Mouse (Mus musculus): ENCODE data around the gene Col27a1. TPM values are rescaled to one million over a fixed set of nuclear protein-coding genes. Genes with fewer than 3 reads are reported as not detected.

Gene Col27a1
- polyA plus RNA-seq, 2 experiments: 1.2 to 3.8 TPM

- no peak for TF ChIP-seq CTCF (IDR thresholded peaks at IDR 0.05; ENCODE audit: low read depth)
- no peak for TF ChIP-seq EP300 (IDR thresholded peaks at IDR 0.05; ENCODE audit: low read depth)
- 73% methylated on average over 14 of the region's 14 CpGs for WGBS (ENCODE audit: insufficient replicate concordance)
- peaks cover 0 to 9% of the 10 kb centered on the region in 2 experiments; a peak in 2 of 4 replicates for H3K4me1 ChIP-seq (replicated peaks; ENCODE audit: control insufficient read depth in 2 of 2, insufficient read depth in 2 of 2, low read length in 1 of 2)
- H3K4me2 ChIP-seq (ENCODE audit: low read depth): no peak overlapping the region
- no peaks in the 10 kb centered on the region for H3K27me3 ChIP-seq (ENCODE audit: control insufficient read depth, insufficient read depth, low read length)
- H3K36me3 ChIP-seq (replicated peaks; ENCODE audit: control insufficient read depth, insufficient read depth, low read depth): no peaks in the 10 kb centered on the region
- H3K9me3 ChIP-seq (ENCODE audit: control insufficient read depth, low read length): no peaks in the 10 kb centered on the region
- H3K9ac ChIP-seq (replicated peaks): no peak overlapping the region
- ATAC-seq (ENCODE audit: insufficient read depth) (no peak), DNase-seq (ENCODE audit: low read depth in 3 of 3, low spot score in 3 of 3) (no peak)
- no peak overlapping the region for H3K4me3 ChIP-seq (ENCODE audit: insufficient read depth in 1 of 2, low read depth in 2 of 2, low read length in 2 of 2)
- H3K27ac ChIP-seq: no peak overlapping the region
These were observed 16.3 kb downstream of the Col27a1 start for GRCm38 (mm10) chr4:63229991-63230581.

GRCm38 (mm10) chr4:63231121-63231520, 17.3 kb downstream of the Col27a1 start:
- WGBS (ENCODE audit: insufficient replicate concordance): 37% methylated on average over 1 of the region's 1 CpGs
- no peak for DNase-seq (ENCODE audit: low read depth in 3 of 3, low spot score in 3 of 3)
- TF ChIP-seq CTCF (IDR thresholded peaks at IDR 0.05; ENCODE audit: low read depth): no peak
- no peak overlapping the region for H3K9ac ChIP-seq (replicated peaks)
- H3K9me3 ChIP-seq (ENCODE audit: control insufficient read depth, low read length): no peaks in the 10 kb centered on the region
- no peak for ATAC-seq (ENCODE audit: insufficient read depth)
- H3K36me3 ChIP-seq (replicated peaks; ENCODE audit: control insufficient read depth, insufficient read depth, low read depth): no peaks in the 10 kb centered on the region
- H3K4me1 ChIP-seq (replicated peaks; ENCODE audit: control insufficient read depth in 2 of 2, insufficient read depth in 2 of 2, low read length in 1 of 2): peaks cover 0 to 13% of the 10 kb centered on the region in 2 experiments; a peak in 2 of 4 replicates
- H3K27ac ChIP-seq: no peak overlapping the region
- no peak overlapping the region for H3K4me3 ChIP-seq (ENCODE audit: insufficient read depth in 1 of 2, low read depth in 2 of 2, low read length in 2 of 2)
- no peak overlapping the region for H3K4me2 ChIP-seq (ENCODE audit: low read depth)
- H3K27me3 ChIP-seq (ENCODE audit: control insufficient read depth, insufficient read depth, low read length): no peaks in the 10 kb centered on the region

- Histone ChIP-seq H3K27ac (no peak overlapping the region), H3K4me1 (replicated peaks; ENCODE audit: control insufficient read depth in 2 of 2, insufficient read depth in 2 of 2, low read length in 1 of 2) (peaks cover 0 to 21% of the 10 kb centered on the region in 2 experiments; a peak in 2 of 4 replicates)
These were observed 18.8 kb downstream of the Col27a1 start for GRCm38 (mm10) chr4:63232542-63233020.

GRCm38 (mm10) chr4:63233557-63234452, 20.0 kb downstream of the Col27a1 start:
- Histone ChIP-seq H3K4me3 (ENCODE audit: insufficient read depth in 1 of 2, low read depth in 2 of 2, low read length in 2 of 2) (no peak overlapping the region), H3K36me3 (replicated peaks; ENCODE audit: control insufficient read depth, insufficient read depth, low read depth) (no peaks in the 10 kb centered on the region), H3K9ac (replicated peaks) (no peak overlapping the region), H3K4me1 (replicated peaks; ENCODE audit: control insufficient read depth in 2 of 2, insufficient read depth in 2 of 2, low read length in 1 of 2) (peaks cover 0 to 24% of the 10 kb centered on the region in 2 experiments; a peak in 2 of 4 replicates), H3K9me3 (ENCODE audit: control insufficient read depth, low read length) (no peaks in the 10 kb centered on the region), H3K27me3 (ENCODE audit: control insufficient read depth, insufficient read depth, low read length) (no peaks in the 10 kb centered on the region), H3K27ac (no peak overlapping the region), H3K4me2 (ENCODE audit: low read depth) (no peak overlapping the region)
- WGBS (ENCODE audit: insufficient replicate concordance): 64% methylated on average over 7 of the region's 7 CpGs
- ATAC-seq (ENCODE audit: insufficient read depth): no peak
- TF ChIP-seq CTCF (IDR thresholded peaks at IDR 0.05; ENCODE audit: low read depth) (no peak), EP300 (IDR thresholded peaks at IDR 0.05; ENCODE audit: low read depth) (no peak)
- DNase-seq (ENCODE audit: low read depth in 3 of 3, low spot score in 3 of 3): no peak

More at GRCm38 (mm10) chr4:63232542-63233020, 18.8 kb downstream of the Col27a1 start:
- no peak for DNase-seq (ENCODE audit: low read depth in 3 of 3, low spot score in 3 of 3)
- Histone ChIP-seq H3K9ac (replicated peaks) (no peak overlapping the region), H3K27me3 (ENCODE audit: control insufficient read depth, insufficient read depth, low read length) (no peaks in the 10 kb centered on the region), H3K4me2 (ENCODE audit: low read depth) (no peak overlapping the region), H3K9me3 (ENCODE audit: control insufficient read depth, low read length) (no peaks in the 10 kb centered on the region), H3K36me3 (replicated peaks; ENCODE audit: control insufficient read depth, insufficient read depth, low read depth) (no peaks in the 10 kb centered on the region), H3K4me3 (ENCODE audit: insufficient read depth in 1 of 2, low read depth in 2 of 2, low read length in 2 of 2) (no peak overlapping the region)
- TF ChIP-seq CTCF (IDR thresholded peaks at IDR 0.05; ENCODE audit: low read depth) (no peak), EP300 (IDR thresholded peaks at IDR 0.05; ENCODE audit: low read depth) (no peak)
- ATAC-seq (ENCODE audit: insufficient read depth): no peak
- WGBS (ENCODE audit: insufficient replicate concordance): 28% methylated on average over 2 of the region's 2 CpGs

GRCm38 (mm10) chr4:63234852-63235251, 21.0 kb downstream of the Col27a1 start:
- no peak overlapping the region for H3K27ac ChIP-seq
- WGBS (ENCODE audit: insufficient replicate concordance): 52% methylated on average over 5 of the region's 5 CpGs
- DNase-seq (ENCODE audit: low read depth in 3 of 3, low spot score in 3 of 3) (no peak), ATAC-seq (ENCODE audit: insufficient read depth) (no peak)
- H3K4me1 ChIP-seq (replicated peaks; ENCODE audit: control insufficient read depth in 2 of 2, insufficient read depth in 2 of 2, low read length in 1 of 2): peaks cover 0 to 24% of the 10 kb centered on the region in 2 experiments; a peak in 2 of 4 replicates
- H3K9me3 ChIP-seq (ENCODE audit: control insufficient read depth, low read length): no peaks in the 10 kb centered on the region
- no peak overlapping the region for H3K4me3 ChIP-seq (ENCODE audit: insufficient read depth in 1 of 2, low read depth in 2 of 2, low read length in 2 of 2)
- no peaks in the 10 kb centered on the region for H3K27me3 ChIP-seq (ENCODE audit: control insufficient read depth, insufficient read depth, low read length)
- no peak overlapping the region for H3K9ac ChIP-seq (replicated peaks)
- TF ChIP-seq CTCF (IDR thresholded peaks at IDR 0.05; ENCODE audit: low read depth) (no peak), EP300 (IDR thresholded peaks at IDR 0.05; ENCODE audit: low read depth) (no peak)
- H3K36me3 ChIP-seq (replicated peaks; ENCODE audit: control insufficient read depth, insufficient read depth, low read depth): no peaks in the 10 kb centered on the region
- no peak overlapping the region for H3K4me2 ChIP-seq (ENCODE audit: low read depth)

Data from liver, embryonic 14.5 days (tissue).